Mouse (Mus musculus): Measurements from ENCODE around the gene Frmd4a. TPM values are rescaled to one million over a fixed set of nuclear protein-coding genes. Genes with fewer than 3 reads are reported as not detected.

The Frmd4a gene
- polyA plus RNA-seq, 1 experiment from 2014 or later, result 59.6 TPM

DNA sequence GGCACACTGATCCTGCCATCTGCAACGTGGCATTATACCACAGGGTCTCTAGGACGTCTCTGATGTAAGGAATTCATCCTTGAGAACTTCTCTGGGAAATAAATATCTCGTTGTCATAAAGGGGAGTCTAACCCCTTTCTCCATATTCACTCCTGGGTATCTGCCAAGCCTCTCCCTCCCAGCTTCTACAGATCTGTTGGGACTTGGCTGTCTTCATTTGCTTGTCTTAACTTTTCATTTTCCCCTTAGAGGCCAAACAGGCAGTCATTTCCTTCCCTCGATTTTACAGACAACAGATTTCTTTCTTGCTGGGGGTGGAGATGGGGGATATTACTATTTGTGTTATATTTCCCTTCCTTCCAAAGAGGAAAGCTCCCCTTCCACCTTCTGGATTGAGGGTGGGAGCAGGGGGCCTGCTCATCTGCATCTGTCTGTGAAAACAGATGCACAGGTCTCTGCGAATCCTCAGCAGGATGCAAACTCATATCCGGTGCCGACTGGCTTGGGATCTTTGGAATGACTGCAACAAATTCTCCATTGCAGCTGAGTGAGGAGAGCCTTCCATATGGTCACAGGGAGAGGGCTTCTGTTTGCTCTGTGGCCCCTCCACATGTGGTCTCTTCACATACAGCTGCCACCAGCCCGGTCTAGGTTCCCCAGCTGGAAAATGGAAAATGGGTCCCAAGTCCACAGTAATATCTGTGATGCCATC, 562.0 kb downstream of the Frmd4a start:
- 66% methylated on average over 8 of the region's 8 CpGs for WGBS
- H3K4me2 ChIP-seq, result no peak overlapping the region
- H3K27me3 ChIP-seq, result no peaks in the 10 kb centered on the region
- H3K9me3 ChIP-seq, result no peaks in the 10 kb centered on the region
- H3K27ac ChIP-seq, result peak overlapping the region; percentile 25
- peaks cover 7% of the 10 kb centered on the region; the same call in 1 of the 2 replicates for H3K4me1 ChIP-seq (replicated peaks)
- H3K9ac ChIP-seq, result no peak overlapping the region
- no peak for ATAC-seq (ENCODE audit: low FRiP score)
- H3K4me3 ChIP-seq, result no peak overlapping the region
- peaks cover 53% of the 10 kb centered on the region for H3K36me3 ChIP-seq

DNA sequence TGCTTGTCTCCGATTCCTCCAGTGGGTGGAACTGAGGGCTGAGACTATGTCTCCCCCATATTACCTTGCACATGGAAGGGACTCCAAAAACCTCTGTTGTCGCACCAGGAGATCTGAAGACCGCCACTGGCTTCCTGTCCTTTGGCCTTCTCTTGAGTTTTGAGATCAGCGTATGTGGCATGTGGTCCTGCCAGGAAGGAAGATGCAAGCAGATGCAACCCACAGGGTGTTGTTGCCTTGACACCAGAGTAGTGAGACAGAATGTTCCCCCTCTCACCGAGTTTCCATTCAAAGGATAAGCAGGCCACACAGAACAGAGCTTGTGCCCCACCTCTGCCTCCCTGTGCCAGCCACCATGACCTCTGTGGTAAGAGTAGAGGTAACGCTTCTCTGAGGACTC, 563.1 kb downstream of the Frmd4a start:
- peaks cover 45% of the 10 kb centered on the region for H3K36me3 ChIP-seq
- peaks cover 7% of the 10 kb centered on the region; the same call in 1 of the 2 replicates for H3K4me1 ChIP-seq (replicated peaks)
- H3K27ac ChIP-seq, result 0 out of 2 replicates have a peak overlapping the region, but pooled peaks have one; percentile 25
- H3K9ac ChIP-seq, result no peak overlapping the region
- no peaks in the 10 kb centered on the region for H3K9me3 ChIP-seq
- no peak for ATAC-seq (ENCODE audit: low FRiP score)
- 70% methylated on average over 6 of the region's 6 CpGs for whole genome bisulfite sequencing
- H3K4me3 ChIP-seq, result no peak overlapping the region
- no peak overlapping the region for H3K4me2 ChIP-seq
- no peaks in the 10 kb centered on the region for H3K27me3 ChIP-seq

DNA sequence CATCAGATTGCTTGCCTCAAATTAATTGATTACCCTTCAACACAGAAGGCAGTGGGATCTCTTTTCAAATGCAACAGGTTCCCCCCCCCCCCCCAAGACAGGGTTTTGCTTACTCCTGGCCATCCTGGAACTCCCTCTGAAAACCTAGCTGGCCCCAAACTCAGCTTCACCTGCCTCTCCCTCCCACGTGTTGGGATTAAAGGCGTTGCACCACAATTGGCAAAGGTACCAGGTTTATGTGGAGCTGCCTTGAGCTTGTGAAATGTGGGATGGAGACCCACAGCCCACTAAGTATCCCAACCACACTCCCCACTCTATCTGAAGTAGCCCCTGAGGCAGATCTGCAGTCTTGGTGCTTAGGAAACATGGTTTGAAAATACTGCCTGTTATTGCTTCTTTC, 565.4 kb downstream of the Frmd4a start:
- H3K9ac ChIP-seq, result no peak overlapping the region
- WGBS, result 90% methylated on average over 2 of the region's 2 CpGs
- H3K4me1 ChIP-seq (replicated peaks), result peaks cover 20% of the 10 kb centered on the region
- H3K4me3 ChIP-seq, result no peak overlapping the region
- no peak overlapping the region for H3K27ac ChIP-seq
- no peak overlapping the region for H3K4me2 ChIP-seq
- no peaks in the 10 kb centered on the region for H3K27me3 ChIP-seq
- H3K36me3 ChIP-seq, result peaks cover 49% of the 10 kb centered on the region
- no peak for ATAC-seq (ENCODE audit: low FRiP score)
- H3K9me3 ChIP-seq, result no peaks in the 10 kb centered on the region

DNA sequence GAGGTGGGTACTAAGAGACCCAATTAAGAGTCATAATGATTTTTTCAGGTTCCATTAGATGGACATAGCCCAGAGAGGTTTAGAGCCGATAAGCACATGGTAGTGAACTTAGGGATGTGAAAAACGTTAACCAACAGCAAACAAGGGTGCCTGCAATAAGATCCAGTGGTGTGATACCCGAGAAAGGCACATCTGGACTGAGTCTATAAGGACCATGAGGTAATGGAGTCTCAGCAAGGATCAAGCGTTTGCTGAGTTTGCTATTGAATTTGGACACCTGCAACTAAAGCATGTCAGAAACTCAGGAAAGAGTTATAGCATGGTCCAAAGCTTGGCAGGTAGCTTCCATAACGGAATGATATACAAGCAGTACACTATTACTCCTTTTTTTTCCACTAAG, 566.7 kb downstream of the Frmd4a start:
- WGBS, result 79% methylated on average over 5 of the region's 5 CpGs
- Histone ChIP-seq H3K36me3 (peaks cover 50% of the 10 kb centered on the region), H3K4me2 (no peak overlapping the region), H3K27ac (no peak overlapping the region), H3K4me3 (no peak overlapping the region), H3K27me3 (no peaks in the 10 kb centered on the region), H3K9ac (no peak overlapping the region), H3K4me1 (replicated peaks) (peaks cover 17% of the 10 kb centered on the region), H3K9me3 (no peaks in the 10 kb centered on the region)
- ATAC-seq (ENCODE audit: low FRiP score), result no peak

DNA sequence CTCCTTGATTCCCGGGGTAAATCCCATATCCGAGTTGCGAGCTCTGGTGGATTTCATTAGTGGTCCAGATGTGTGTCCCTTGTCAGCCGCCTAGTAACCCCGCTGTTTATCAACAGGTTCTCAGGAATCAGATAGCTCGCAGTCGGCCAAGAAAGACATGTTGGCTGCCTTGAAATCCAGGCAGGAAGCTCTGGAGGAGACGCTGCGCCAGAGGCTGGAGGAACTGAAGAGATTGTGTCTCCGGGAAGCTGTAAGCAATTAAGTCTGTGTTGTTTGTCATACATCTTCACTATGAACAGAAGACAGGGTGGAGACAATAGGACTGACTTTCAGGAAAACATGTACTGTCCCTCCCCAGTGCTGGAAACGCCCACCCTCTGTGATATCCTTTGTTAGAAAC, 568.7 kb downstream of the Frmd4a start:
- Histone ChIP-seq H3K9me3 (no peaks in the 10 kb centered on the region), H3K4me1 (replicated peaks) (peaks cover 17% of the 10 kb centered on the region), H3K27ac (peak overlapping the region; percentile 3), H3K36me3 (peaks cover 56% of the 10 kb centered on the region), H3K4me2 (no peak overlapping the region), H3K9ac (no peak overlapping the region), H3K27me3 (no peaks in the 10 kb centered on the region), H3K4me3 (no peak overlapping the region)
- 67% methylated on average over 11 of the region's 11 CpGs for WGBS
- ATAC-seq (ENCODE audit: low FRiP score), result no peak

DNA sequence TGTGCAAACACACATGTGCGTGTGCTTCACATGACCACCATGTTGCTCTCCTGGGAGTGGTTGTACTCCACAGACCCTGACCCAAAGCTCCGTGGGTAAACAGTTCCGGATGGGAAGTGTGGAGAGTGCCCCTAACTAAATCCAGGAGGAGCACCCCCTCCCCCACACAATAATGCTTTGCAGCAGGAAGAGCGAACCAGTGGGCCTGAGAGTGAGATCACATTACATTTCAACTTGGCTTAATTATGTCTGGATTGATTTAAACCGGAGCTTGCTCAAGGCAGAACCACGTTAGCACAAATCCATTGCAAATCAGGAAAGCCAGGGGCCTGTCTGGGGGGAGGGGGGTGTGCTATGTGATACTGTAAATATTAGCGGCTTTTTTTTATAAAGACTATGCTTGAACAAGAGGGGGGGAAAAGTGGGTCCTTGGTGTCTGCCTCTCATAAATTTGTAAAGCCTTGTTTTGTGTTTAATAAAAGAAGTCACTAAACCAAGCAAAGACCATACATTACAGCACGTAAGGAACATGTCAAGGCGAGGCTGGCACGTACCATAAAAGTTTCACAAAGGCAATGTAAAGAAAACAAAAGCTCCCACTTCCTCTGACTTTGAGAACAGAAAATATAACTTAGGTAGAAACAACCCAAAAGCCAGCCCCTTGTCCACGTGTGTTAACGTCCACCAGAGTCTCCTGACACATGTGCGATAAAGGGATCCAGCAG, 570.3 kb downstream of the Frmd4a start:
- Histone ChIP-seq H3K9me3 (no peaks in the 10 kb centered on the region), H3K36me3 (peaks cover 68% of the 10 kb centered on the region)
- ATAC-seq (ENCODE audit: low FRiP score), result peak; percentile 66

DNA sequence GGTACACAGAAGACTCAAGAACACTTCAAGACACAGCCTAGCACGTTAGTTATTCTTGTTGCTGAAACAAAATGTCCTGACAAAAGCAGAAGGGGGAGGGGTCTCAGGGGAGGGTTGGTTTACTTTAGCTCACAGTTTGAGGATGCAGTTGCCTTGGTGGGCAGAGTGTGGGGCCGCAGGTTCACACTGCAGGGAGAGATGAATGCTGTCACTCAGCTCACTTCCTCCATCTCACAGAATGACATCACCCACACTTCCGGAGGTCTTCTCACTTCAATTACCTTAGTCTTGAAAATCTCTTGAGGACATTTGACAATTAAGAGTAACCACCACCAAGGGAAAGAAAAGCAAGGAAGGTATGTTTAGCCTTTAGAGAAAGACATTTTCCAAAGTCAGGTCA, 574.1 kb downstream of the Frmd4a start:
- Histone ChIP-seq H3K27ac (no peak overlapping the region), H3K9me3 (no peaks in the 10 kb centered on the region), H3K9ac (no peak overlapping the region), H3K4me3 (no peak overlapping the region), H3K4me1 (replicated peaks) (peaks cover 10% of the 10 kb centered on the region; the same call in 1 of the 2 replicates), H3K27me3 (no peaks in the 10 kb centered on the region), H3K4me2 (no peak overlapping the region), H3K36me3 (peaks cover 93% of the 10 kb centered on the region)
- no peak for ATAC-seq (ENCODE audit: low FRiP score)
- WGBS, result 82% methylated on average over 3 of the region's 3 CpGs

More for the DNA sequence above, 570.3 kb downstream of the Frmd4a start:
- Histone ChIP-seq H3K27ac (peak overlapping the region; percentile 58), H3K9ac (no peak overlapping the region), H3K4me1 (replicated peaks) (peaks cover 17% of the 10 kb centered on the region), H3K4me3 (no peak overlapping the region), H3K27me3 (no peaks in the 10 kb centered on the region), H3K4me2 (no peak overlapping the region)
- 73% methylated on average over 13 of the region's 13 CpGs for whole genome bisulfite sequencing

DNA sequence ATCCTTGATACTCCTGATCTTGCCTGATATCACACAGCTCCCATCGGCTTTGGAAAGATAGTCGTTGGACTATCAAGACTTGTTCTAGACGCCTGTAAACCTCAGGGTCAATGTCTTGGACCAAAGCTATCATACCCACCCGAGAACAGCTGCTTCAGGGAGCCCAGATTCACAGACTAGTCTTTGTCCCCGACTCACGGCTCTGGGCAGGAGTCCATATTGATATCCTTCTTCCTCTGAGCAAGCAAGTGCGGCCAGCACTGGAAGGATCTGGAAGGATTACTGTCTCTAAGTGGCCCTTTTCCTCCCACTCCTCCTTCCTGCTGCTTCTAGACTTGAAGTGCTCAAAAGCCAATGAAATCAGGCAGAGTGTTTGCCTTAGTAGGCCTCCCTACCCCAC, 575.1 kb downstream of the Frmd4a start:
- Histone ChIP-seq H3K27me3 (no peaks in the 10 kb centered on the region), H3K9me3 (no peaks in the 10 kb centered on the region), H3K4me1 (replicated peaks) (peaks cover 7% of the 10 kb centered on the region; the same call in 1 of the 2 replicates), H3K4me3 (no peak overlapping the region), H3K36me3 (peaks cover 94% of the 10 kb centered on the region), H3K4me2 (no peak overlapping the region), H3K27ac (no peak overlapping the region), H3K9ac (no peak overlapping the region)
- ATAC-seq (ENCODE audit: low FRiP score), result no peak
- 95% methylated on average over 7 of the region's 7 CpGs for WGBS

DNA sequence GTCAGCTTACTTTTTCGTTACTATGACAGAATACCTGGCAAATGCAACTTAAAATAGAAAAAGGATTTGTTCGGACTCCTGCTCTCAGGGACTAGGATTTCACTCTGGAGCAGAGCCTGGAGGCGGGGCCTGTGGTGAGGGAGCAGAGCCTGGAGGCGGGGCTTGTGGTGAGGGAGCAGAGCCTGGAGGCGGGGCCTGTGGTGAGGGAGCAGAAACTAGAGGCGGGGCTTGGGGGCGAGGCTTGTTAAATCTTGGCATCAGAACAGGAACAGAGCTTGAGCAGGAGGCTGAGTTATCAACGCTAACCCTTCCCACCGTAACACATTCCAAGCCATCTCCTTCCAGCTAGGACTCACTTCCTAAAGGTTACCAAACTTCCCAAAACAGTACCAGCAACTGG, 575.9 kb downstream of the Frmd4a start:
- H3K4me3 ChIP-seq, result no peak overlapping the region
- WGBS, result 46% methylated on average over 9 of the region's 9 CpGs
- H3K27me3 ChIP-seq, result no peaks in the 10 kb centered on the region
- no peak for ATAC-seq (ENCODE audit: low FRiP score)
- H3K9ac ChIP-seq, result no peak overlapping the region
- peaks cover 5% of the 10 kb centered on the region; the same call in 1 of the 2 replicates for H3K4me1 ChIP-seq (replicated peaks)
- H3K36me3 ChIP-seq, result peaks cover 94% of the 10 kb centered on the region
- H3K4me2 ChIP-seq, result no peak overlapping the region
- no peaks in the 10 kb centered on the region for H3K9me3 ChIP-seq
- H3K27ac ChIP-seq, result no peak overlapping the region

DNA sequence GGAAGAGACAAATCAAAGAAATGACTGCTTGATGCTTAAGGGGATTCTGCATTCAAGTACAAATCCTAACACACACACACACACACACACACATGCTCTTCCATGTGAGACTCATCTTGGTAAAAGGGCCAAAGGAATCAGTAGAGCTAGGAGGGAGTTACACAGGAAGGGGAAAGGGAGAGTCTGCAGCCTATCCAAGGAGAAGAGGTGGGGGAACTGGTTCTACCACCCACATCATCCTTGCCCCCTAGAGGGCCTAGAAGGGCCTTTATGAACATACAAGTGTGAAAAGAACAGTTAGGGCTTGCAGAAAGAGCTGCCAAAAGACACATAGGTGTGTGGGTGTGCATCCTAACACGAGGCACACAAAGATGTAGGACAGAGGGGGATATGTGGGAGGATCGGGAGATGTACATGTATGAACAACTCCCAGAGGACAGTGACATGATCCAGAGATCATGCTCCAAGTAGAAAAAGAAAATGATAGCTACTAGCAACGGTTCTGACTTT, 576.4 kb downstream of the Frmd4a start:
- 94% methylated on average over 3 of the region's 3 CpGs for WGBS
- H3K4me3 ChIP-seq, result no peak overlapping the region
- H3K9ac ChIP-seq, result no peak overlapping the region
- peaks cover 93% of the 10 kb centered on the region for H3K36me3 ChIP-seq
- ATAC-seq (ENCODE audit: low FRiP score), result no peak
- H3K4me2 ChIP-seq, result no peak overlapping the region
- no peaks in the 10 kb centered on the region for H3K27me3 ChIP-seq
- no peak overlapping the region for H3K27ac ChIP-seq
- H3K9me3 ChIP-seq, result no peaks in the 10 kb centered on the region
- peaks cover 5% of the 10 kb centered on the region; the same call in 1 of the 2 replicates for H3K4me1 ChIP-seq (replicated peaks)

DNA sequence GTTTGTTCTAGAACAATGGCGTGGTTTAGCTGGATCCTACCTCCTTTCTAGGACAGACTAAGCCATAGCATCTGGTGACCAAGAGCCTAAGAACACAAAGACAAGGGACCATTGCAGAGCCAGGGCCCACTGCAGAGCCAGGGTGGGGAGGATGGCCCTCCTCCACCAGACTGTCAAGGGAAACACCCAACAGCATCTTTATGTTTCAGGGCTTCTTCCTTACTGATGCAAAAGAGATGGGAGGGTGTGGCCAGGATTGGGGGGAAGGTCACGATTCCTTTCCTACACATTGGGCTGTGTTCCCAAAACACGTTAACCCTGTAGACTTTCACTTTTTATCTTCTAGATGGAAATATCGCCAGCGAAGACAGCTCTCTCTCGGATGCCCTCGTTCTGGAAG, 579.5 kb downstream of the Frmd4a start:
- ATAC-seq (ENCODE audit: low FRiP score), result no peak
- 93% methylated on average over 7 of the region's 7 CpGs for WGBS
- Histone ChIP-seq H3K27me3 (no peaks in the 10 kb centered on the region), H3K36me3 (peaks cover 77% of the 10 kb centered on the region), H3K27ac (no peak overlapping the region), H3K4me1 (replicated peaks) (peaks cover 17% of the 10 kb centered on the region), H3K9ac (no peak overlapping the region), H3K9me3 (no peaks in the 10 kb centered on the region), H3K4me3 (no peak overlapping the region), H3K4me2 (no peak overlapping the region)

DNA sequence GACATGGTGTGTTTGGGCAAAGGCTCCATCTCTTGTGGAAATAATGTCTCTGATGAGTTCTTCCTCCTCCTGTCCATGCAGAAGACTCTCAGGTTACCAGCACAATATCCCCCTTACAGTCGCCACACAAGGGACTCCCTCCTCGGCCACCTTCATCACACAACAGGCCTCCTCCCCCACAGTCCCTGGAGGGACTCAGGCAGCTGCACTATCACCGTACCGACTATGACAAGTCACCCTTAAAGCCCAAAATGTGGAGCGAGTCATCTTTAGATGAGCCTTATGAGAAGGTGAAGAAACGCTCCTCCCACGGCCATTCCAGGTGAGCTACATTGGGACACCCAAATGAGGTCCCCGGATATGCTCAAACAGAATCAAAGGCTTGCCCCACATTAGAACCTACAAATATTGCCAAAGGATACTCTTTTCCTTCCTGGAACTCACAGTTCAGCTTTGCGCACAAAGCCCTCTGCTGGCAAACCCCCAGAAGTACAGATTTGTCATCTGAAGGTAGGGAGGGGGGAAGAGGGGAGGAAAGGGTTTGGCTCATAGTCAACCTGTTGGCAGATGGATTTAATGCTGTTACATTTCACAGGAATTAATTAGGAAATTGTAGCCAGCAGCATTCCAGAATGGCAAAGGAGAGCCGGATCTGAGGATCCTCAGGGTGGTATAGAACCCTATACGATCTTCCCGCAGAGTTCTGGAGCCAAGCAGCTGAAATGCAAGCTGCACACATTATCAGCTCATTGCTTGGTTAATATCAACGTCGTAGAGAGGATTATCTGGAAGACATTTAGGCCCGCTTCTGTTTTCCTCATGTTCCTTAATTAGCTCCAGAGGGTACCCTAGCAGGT, 583.7 kb downstream of the Frmd4a start:
- ATAC-seq (ENCODE audit: low FRiP score), result peak; percentile 36; the same call in 1 of the 2 replicates
- Histone ChIP-seq H3K9ac (0 out of 2 replicates have a peak overlapping the region, but pooled peaks have one; percentile 6), H3K4me2 (no peak overlapping the region), H3K9me3 (no peaks in the 10 kb centered on the region), H3K4me1 (replicated peaks) (peaks cover 16% of the 10 kb centered on the region), H3K36me3 (peaks cover 77% of the 10 kb centered on the region), H3K27me3 (no peaks in the 10 kb centered on the region), H3K4me3 (no peak overlapping the region), H3K27ac (peak overlapping the region; percentile 50; the same call in 1 of the 2 replicates)
- 63% methylated on average over 15 of the region's 15 CpGs for WGBS

Data from hindbrain, embryonic 13.5 days (tissue).